Mouse (Mus musculus): Measurements from ENCODE around the gene Krtap6-1. TPM values are rescaled to one million over a fixed set of nuclear protein-coding genes. Genes with fewer than 3 reads are reported as not detected.
"Not testable (repeated sequence)": the region's sequence is repeated elsewhere in the genome, so short reads cannot be mapped to it uniquely, and the experiment has no call there.

Krtap6-1 gene
- polyA plus RNA-seq (2015; fragmentation: Nextera tagmentation; extraction: Ambion mirVana), result not detected in 2 replicates

GRCm38 (mm10) chr16:89031399-89031798 is at the start of gene Krtap6-1:
Krtap6-1 (plus strand) TSS chr16:89031699.
- H3K9ac ChIP-seq (replicated peaks); ATAC-seq (replicated peaks); H3K4me1 ChIP-seq; H3K27me3 ChIP-seq; H3K27ac ChIP-seq (replicated peaks); H3K4me3 ChIP-seq; H3K4me2 ChIP-seq (replicated peaks); H3K36me3 ChIP-seq; H3K9me3 ChIP-seq: not testable (repeated sequence)
- WGBS, result 91% methylated on average over 3 of the region's 3 CpGs

DNA sequence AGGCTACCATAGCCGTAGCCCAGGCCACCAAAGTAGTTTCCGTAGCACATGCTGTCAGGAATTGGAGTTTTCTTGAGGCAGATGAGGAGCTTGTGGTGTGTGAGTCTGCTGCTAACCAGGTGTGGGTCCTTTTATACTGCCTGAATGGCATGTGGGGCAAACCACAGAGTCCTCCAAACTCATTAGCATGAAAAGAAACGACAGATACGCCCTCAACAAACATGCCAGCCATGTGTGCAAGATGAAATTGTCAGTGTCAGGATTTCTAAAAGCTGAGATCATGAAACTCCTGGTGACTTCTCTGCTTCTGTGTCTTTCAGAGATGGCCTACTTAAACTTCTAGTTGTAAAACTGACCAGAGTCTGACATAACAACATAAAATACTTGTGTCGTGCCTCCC is 20.8 kb upstream of the Krtap6-1 start, which contains the start of gene Krtap22-2:
Gene Krtap22-2 (minus strand): TSS at position 101 of the 400 bp plus-strand sequence.
- Histone ChIP-seq H3K4me2 (replicated peaks) (no peak within 1 kb of the TSS), H3K4me1 (no peaks in the 10 kb centered on the region), H3K9ac (replicated peaks) (no peak within 1 kb of the TSS), H3K27me3 (no peaks in the 10 kb centered on the region), H3K27ac (replicated peaks) (no peak within 1 kb of the TSS), H3K36me3 (no peaks in the 10 kb centered on the region), H3K9me3 (no peaks in the 10 kb centered on the region), H3K4me3 (no peak within 1 kb of the TSS)
- ATAC-seq (replicated peaks), result no peak
- 86% methylated on average over 5 of the region's 5 CpGs for WGBS

GRCm38 (mm10) chr16:89013973-89014372 is 17.5 kb upstream of the Krtap6-1 start:
- WGBS, result 98% methylated on average over 3 of the region's 3 CpGs
- H3K27me3 ChIP-seq, result no peaks in the 10 kb centered on the region
- ATAC-seq (replicated peaks), result no peak
- no peaks in the 10 kb centered on the region for H3K36me3 ChIP-seq
- no peaks in the 10 kb centered on the region for H3K9me3 ChIP-seq
- H3K4me2 ChIP-seq (replicated peaks), result no peak overlapping the region
- no peak overlapping the region for H3K9ac ChIP-seq (replicated peaks)
- H3K4me3 ChIP-seq, result no peak overlapping the region
- no peak overlapping the region for H3K27ac ChIP-seq (replicated peaks)
- H3K4me1 ChIP-seq, result no peaks in the 10 kb centered on the region

DNA sequence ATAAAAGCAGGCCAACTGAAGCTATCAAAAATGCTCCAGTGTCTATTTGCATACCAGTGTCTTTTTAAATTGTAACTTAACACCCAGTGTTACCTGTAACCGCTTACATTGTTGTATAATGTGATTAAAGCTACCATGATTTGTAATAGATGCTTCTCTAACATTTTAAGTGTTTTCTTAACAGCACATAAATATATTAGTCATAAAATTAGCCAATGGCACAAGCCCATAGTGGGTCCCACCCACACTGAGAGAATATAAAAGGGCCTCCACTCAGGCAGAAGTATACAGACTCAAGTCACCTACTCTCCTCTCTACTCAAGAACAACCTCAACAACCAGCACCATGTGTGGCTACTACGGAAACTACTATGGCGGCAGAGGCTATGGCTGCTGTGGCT is 16.5 kb upstream of the Krtap6-1 start, which contains the start of gene Gm10229:
Gene Gm10229 (plus strand): TSS at position 301 of the 400 bp plus-strand sequence.
- not testable (repeated sequence) for H3K27me3 ChIP-seq; H3K9me3 ChIP-seq; H3K4me3 ChIP-seq; ATAC-seq (replicated peaks); H3K36me3 ChIP-seq; H3K4me2 ChIP-seq (replicated peaks); H3K27ac ChIP-seq (replicated peaks); H3K9ac ChIP-seq (replicated peaks); H3K4me1 ChIP-seq
- 88% methylated on average over 3 of the region's 3 CpGs for WGBS

DNA sequence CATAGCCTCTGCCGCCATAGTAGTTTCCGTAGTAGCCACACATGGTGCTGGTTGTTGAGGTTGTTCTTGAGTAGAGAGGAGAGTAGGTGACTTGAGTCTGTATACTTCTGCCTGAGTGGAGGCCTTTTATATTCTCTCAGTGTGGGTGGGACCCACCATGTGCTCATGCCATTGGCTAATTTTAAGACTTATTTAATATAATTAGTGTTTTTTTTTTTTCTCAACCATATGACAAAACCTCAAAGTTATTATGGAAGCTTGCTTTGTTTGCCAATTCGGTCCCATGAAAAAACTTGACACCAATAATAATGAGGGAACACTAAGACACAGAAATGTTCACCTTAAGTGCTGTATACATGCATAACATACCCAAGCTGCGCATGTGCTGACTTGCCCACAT is 9.9 kb downstream of the Krtap6-1 start, which contains the start of gene Gm10228:
Gene Gm10228 (minus strand): TSS at position 101 of the 400 bp plus-strand sequence.
- H3K27me3 ChIP-seq; H3K4me3 ChIP-seq; H3K36me3 ChIP-seq; H3K4me1 ChIP-seq; ATAC-seq (replicated peaks); H3K9ac ChIP-seq (replicated peaks); H3K27ac ChIP-seq (replicated peaks); H3K9me3 ChIP-seq; H3K4me2 ChIP-seq (replicated peaks): not testable (repeated sequence)
- WGBS, result 88% methylated on average over 2 of the region's 4 CpGs

DNA sequence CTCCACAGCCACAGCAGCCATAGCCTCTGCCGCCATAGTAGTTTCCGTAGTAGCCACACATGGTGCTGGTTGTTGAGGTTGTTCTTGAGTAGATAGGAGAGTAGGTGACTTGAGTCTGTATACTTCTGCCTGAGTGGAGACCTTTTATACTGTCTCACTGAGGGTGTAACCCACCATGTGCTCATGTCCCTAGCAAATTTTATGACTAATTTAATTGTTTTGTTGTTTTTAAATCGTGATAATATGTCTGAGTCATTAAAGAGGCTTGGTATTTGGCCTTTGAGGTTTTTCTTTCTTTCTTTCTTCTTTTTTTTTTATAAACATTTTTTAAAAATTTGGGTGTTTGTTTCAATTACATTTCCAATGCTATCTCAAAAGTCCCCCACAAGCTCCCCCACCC is 16.3 kb downstream of the Krtap6-1 start, which contains the start of gene Krtap6-5:
Gene Krtap6-5 (minus strand): TSS at position 101 of the 400 bp plus-strand sequence.
- H3K4me1 ChIP-seq, result no peaks in the 10 kb centered on the region
- 92% methylated on average over 3 of the region's 3 CpGs for WGBS
- H3K27ac ChIP-seq (replicated peaks), result no peak within 1 kb of the TSS
- H3K36me3 ChIP-seq, result no peaks in the 10 kb centered on the region
- H3K4me3 ChIP-seq, result no peak within 1 kb of the TSS
- H3K9me3 ChIP-seq, result no peaks in the 10 kb centered on the region
- ATAC-seq (replicated peaks), result no peak
- no peak within 1 kb of the TSS for H3K4me2 ChIP-seq (replicated peaks)
- no peak within 1 kb of the TSS for H3K9ac ChIP-seq (replicated peaks)
- no peaks in the 10 kb centered on the region for H3K27me3 ChIP-seq

GRCm38 (mm10) chr16:89063902-89064301 is 32.4 kb downstream of the Krtap6-1 start, which contains the start of gene 1110025L11Rik:
1110025L11Rik (minus strand) TSS chr16:89064002.
- H3K9ac ChIP-seq (replicated peaks); H3K4me2 ChIP-seq (replicated peaks); H3K4me1 ChIP-seq; H3K27me3 ChIP-seq; H3K9me3 ChIP-seq; H3K27ac ChIP-seq (replicated peaks); H3K36me3 ChIP-seq; ATAC-seq (replicated peaks); H3K4me3 ChIP-seq: not testable (repeated sequence)
- whole genome bisulfite sequencing, result no CpG with 5 or more reads among the region's 2 CpGs

DNA sequence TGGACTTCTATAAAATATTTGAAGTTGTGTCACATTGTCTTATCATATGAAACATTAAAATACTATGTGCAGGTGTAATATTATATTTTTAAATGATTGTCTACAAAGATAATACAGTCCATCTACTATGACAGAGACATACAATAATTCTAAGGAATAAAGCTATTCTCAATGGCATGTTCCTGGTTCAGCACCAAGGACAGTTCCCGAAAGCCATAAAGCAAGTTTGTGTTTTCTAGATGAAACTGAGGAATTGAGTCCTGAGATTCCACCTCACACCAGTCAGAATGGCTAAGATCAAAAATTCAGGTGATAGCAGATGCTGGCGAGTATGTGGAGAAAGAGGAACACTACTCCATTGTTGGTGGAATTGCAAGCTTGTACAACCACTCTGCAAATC is 39.5 kb downstream of the Krtap6-1 start:
- H3K9ac ChIP-seq (replicated peaks); H3K27me3 ChIP-seq; H3K36me3 ChIP-seq; H3K27ac ChIP-seq (replicated peaks); H3K9me3 ChIP-seq; H3K4me3 ChIP-seq; ATAC-seq (replicated peaks); H3K4me1 ChIP-seq; H3K4me2 ChIP-seq (replicated peaks): not testable (repeated sequence)
- WGBS, result 84% methylated on average over 2 of the region's 2 CpGs

Other genes with a start within 250 kb of the Krtap6-1 start
- not detected in 2 replicates for gene Gm20741, start 219.5 kb upstream of the Krtap6-1 start, polyA plus RNA-seq (2015; fragmentation: Nextera tagmentation; extraction: Ambion mirVana)
- gene Krtap15, start 211.5 kb upstream of the Krtap6-1 start, polyA plus RNA-seq (2015; fragmentation: Nextera tagmentation; extraction: Ambion mirVana), result not detected in 2 replicates
- not detected in 2 replicates for gene Krtap14, start 205.6 kb upstream of the Krtap6-1 start, polyA plus RNA-seq (2015; fragmentation: Nextera tagmentation; extraction: Ambion mirVana)
- gene Krtap19-1, start 162.3 kb upstream of the Krtap6-1 start, polyA plus RNA-seq (2015; fragmentation: Nextera tagmentation; extraction: Ambion mirVana), result not detected in 2 replicates
- gene Krtap19-2, start 157.4 kb upstream of the Krtap6-1 start, polyA plus RNA-seq (2015; fragmentation: Nextera tagmentation; extraction: Ambion mirVana), result not detected in 2 replicates
- not detected in 2 replicates for gene Krtap19-3, start 153.7 kb upstream of the Krtap6-1 start, polyA plus RNA-seq (2015; fragmentation: Nextera tagmentation; extraction: Ambion mirVana)
- gene Krtap19-4, start 146.6 kb upstream of the Krtap6-1 start, polyA plus RNA-seq (2015; fragmentation: Nextera tagmentation; extraction: Ambion mirVana), result not detected in 2 replicates
- not detected in 2 replicates for gene Krtap19-5, start 135.2 kb upstream of the Krtap6-1 start, polyA plus RNA-seq (2015; fragmentation: Nextera tagmentation; extraction: Ambion mirVana)
- not detected in 2 replicates for gene Krtap19-9b, start 99.4 kb upstream of the Krtap6-1 start, polyA plus RNA-seq (2015; fragmentation: Nextera tagmentation; extraction: Ambion mirVana)
- not detected in 2 replicates for gene Krtap16-3, start 68.8 kb upstream of the Krtap6-1 start, polyA plus RNA-seq (2015; fragmentation: Nextera tagmentation; extraction: Ambion mirVana)
- gene Krtap22-2, start 20.9 kb upstream of the Krtap6-1 start, polyA plus RNA-seq (2015; fragmentation: Nextera tagmentation; extraction: Ambion mirVana), result not detected in 2 replicates
- gene Gm10229, start 16.4 kb upstream of the Krtap6-1 start, polyA plus RNA-seq (2015; fragmentation: Nextera tagmentation; extraction: Ambion mirVana), result not detected in 2 replicates
- gene Gm10228, start 9.8 kb downstream of the Krtap6-1 start, polyA plus RNA-seq (2015; fragmentation: Nextera tagmentation; extraction: Ambion mirVana), result not detected in 2 replicates
- gene Krtap6-5, start 16.2 kb downstream of the Krtap6-1 start, polyA plus RNA-seq (2015; fragmentation: Nextera tagmentation; extraction: Ambion mirVana), result not detected in 2 replicates
- gene 1110025L11Rik, start 32.3 kb downstream of the Krtap6-1 start, polyA plus RNA-seq (2015; fragmentation: Nextera tagmentation; extraction: Ambion mirVana), result not detected in 2 replicates
- gene Krtap6-3, start 52.3 kb downstream of the Krtap6-1 start, polyA plus RNA-seq (2015; fragmentation: Nextera tagmentation; extraction: Ambion mirVana), result not detected in 2 replicates
- not detected in 2 replicates for gene Gm6358, start 109.2 kb downstream of the Krtap6-1 start, polyA plus RNA-seq (2015; fragmentation: Nextera tagmentation; extraction: Ambion mirVana)
- gene Gm10061, start 119.4 kb downstream of the Krtap6-1 start, polyA plus RNA-seq (2015; fragmentation: Nextera tagmentation; extraction: Ambion mirVana), result not detected in 2 replicates
- not detected in 2 replicates for gene Gm9789, start 126.3 kb downstream of the Krtap6-1 start, polyA plus RNA-seq (2015; fragmentation: Nextera tagmentation; extraction: Ambion mirVana)
- gene Gm7735, start 137.8 kb downstream of the Krtap6-1 start, polyA plus RNA-seq (2015; fragmentation: Nextera tagmentation; extraction: Ambion mirVana), result not detected in 2 replicates
- gene 1110057P08Rik, start 143.0 kb downstream of the Krtap6-1 start, polyA plus RNA-seq (2015; fragmentation: Nextera tagmentation; extraction: Ambion mirVana), result not detected in 2 replicates
- gene Krtap20-2, start 174.2 kb downstream of the Krtap6-1 start, polyA plus RNA-seq (2015; fragmentation: Nextera tagmentation; extraction: Ambion mirVana), result not detected in 2 replicates

Measured in forebrain, embryonic 15.5 days (tissue).